Mouse (Mus musculus): ENCODE results near the gene Zfp260. TPM values are rescaled to one million over a fixed set of nuclear protein-coding genes. Genes with fewer than 3 reads are reported as not detected.

The Zfp260 gene
- total and polyA plus RNA-seq, 2 experiments from 2014 or later, result 51.2 to 81.0 TPM

DNA sequence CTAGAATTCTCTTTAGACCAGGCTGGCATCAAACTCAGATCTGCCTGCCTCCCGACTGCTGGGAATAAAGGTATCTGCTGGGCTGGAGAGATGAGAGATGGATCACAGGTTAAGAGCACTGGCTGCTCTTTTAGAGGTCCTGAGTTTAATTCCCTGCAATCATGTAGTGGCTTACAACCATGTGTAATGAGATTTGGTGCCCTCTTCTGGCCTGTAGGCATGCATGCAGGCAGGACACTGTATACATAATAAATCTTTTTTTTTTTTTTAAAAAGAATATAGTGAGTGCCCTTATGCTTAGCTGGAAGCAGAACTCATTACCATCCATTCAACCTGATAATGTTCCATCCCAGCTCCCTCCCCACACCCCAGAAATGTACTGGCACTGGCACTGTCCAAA, 59.5 kb downstream of the Zfp260 start:
- WGBS, result 100% methylated on average over 1 of the region's 1 CpGs
- Histone ChIP-seq H3K4me1 (ENCODE audit: insufficient read depth) (no peaks in the 10 kb centered on the region), H3K36me3 (ENCODE audit: insufficient read depth) (peaks cover 20% of the 10 kb centered on the region), H3K9me3 (ENCODE audit: low read length) (peaks cover 50% of the 10 kb centered on the region), H3K9ac (no peak overlapping the region), H3K4me2 (ENCODE audit: low read depth) (no peak overlapping the region), H3K27ac (ENCODE audit: low read depth, low read length) (no peak overlapping the region), H3K4me3 (ENCODE audit: low read depth, low read length) (no peak overlapping the region), H3K27me3 (ENCODE audit: insufficient read depth, low read length) (no peaks in the 10 kb centered on the region)
- no peak for ATAC-seq
- no peak for DNase-seq
- TF ChIP-seq CTCF (IDR thresholded peaks at IDR 0.05; ENCODE audit: low read depth), result no peak

DNA sequence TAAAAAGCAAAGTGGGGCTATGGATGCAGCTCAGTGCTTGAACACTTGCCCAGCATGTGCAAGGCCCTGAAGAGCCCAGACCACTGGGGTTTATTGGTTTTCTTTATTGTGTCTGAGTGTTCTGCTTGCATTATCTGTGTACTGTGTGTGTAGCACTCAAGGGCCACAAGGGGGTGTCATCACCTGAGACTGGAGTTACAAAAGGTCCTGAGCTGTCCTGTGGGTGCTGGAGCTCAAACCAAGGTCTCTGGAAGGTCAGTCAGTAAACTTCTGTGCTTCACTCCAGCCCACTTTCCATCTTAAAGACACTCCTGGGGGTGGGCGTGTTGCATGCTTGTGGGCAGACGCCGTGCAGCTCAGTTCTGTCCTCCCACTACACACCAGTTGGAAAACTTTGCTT, 60.9 kb downstream of the Zfp260 start:
- Histone ChIP-seq H3K4me2 (ENCODE audit: low read depth) (no peak overlapping the region), H3K4me3 (ENCODE audit: low read depth, low read length) (no peak overlapping the region), H3K36me3 (ENCODE audit: insufficient read depth) (peaks cover 32% of the 10 kb centered on the region), H3K9me3 (ENCODE audit: low read length) (peaks cover 37% of the 10 kb centered on the region), H3K27ac (ENCODE audit: low read depth, low read length) (no peak overlapping the region), H3K9ac (no peak overlapping the region), H3K4me1 (ENCODE audit: insufficient read depth) (no peaks in the 10 kb centered on the region), H3K27me3 (ENCODE audit: insufficient read depth, low read length) (no peaks in the 10 kb centered on the region)
- no peak for TF ChIP-seq CTCF (IDR thresholded peaks at IDR 0.05; ENCODE audit: low read depth)
- 98% methylated on average over 3 of the region's 3 CpGs for WGBS
- DNase-seq (no peak), ATAC-seq (no peak)

Small RNA genes lying within 50 kb of the gene (microRNA-seq; reads per million reads assigned to microRNA genes)
- 0 reads per million in 2 experiments for gene Gm23368

Other genes with a start within 250 kb of the Zfp260 start
- 12.7 and 18.3 TPM in 2 replicates for gene Zfp940, start 241.1 kb upstream of the Zfp260 start, total RNA-seq (2014; rRNA removed)
- gene Zfp940, start 241.1 kb upstream of the Zfp260 start, polyA plus RNA-seq (2015; fragmentation: Nextera tagmentation; extraction: Ambion mirVana), result 8.8 and 12.4 TPM in 2 replicates
- 26.9 and 27.1 TPM in 2 replicates for gene Zfp420, start 234.8 kb upstream of the Zfp260 start, total RNA-seq (2014; rRNA removed)
- 9.9 and 15.5 TPM in 2 replicates for gene Zfp420, start 234.8 kb upstream of the Zfp260 start, polyA plus RNA-seq (2015; fragmentation: Nextera tagmentation; extraction: Ambion mirVana)
- 19.5 and 20.3 TPM in 2 replicates for gene Zfp27, start 188.2 kb upstream of the Zfp260 start, total RNA-seq (2014; rRNA removed)
- gene Zfp27, start 188.2 kb upstream of the Zfp260 start, polyA plus RNA-seq (2015; fragmentation: Nextera tagmentation; extraction: Ambion mirVana), result 8.0 and 9.4 TPM in 2 replicates
- 9.5 and 11.5 TPM in 2 replicates for gene Zfp383, start 186.6 kb upstream of the Zfp260 start, total RNA-seq (2014; rRNA removed)
- 3.0 and 3.9 TPM in 2 replicates for gene Zfp383, start 186.6 kb upstream of the Zfp260 start, polyA plus RNA-seq (2015; fragmentation: Nextera tagmentation; extraction: Ambion mirVana)
- gene Zfp74, start 140.7 kb upstream of the Zfp260 start, total RNA-seq (2014; rRNA removed), result 11.9 and 14.4 TPM in 2 replicates
- gene Zfp74, start 140.7 kb upstream of the Zfp260 start, polyA plus RNA-seq (2015; fragmentation: Nextera tagmentation; extraction: Ambion mirVana), result 6.6 and 15.8 TPM in 2 replicates
- gene Zfp568, start 110.8 kb upstream of the Zfp260 start, total RNA-seq (2014; rRNA removed), result 5.9 and 7.3 TPM in 2 replicates
- 0.72 and 2.1 TPM in 2 replicates for gene Zfp568, start 110.8 kb upstream of the Zfp260 start, polyA plus RNA-seq (2015; fragmentation: Nextera tagmentation; extraction: Ambion mirVana)
- 13.2 and 15.2 TPM in 2 replicates for gene Zfp14, start 43.4 kb upstream of the Zfp260 start, total RNA-seq (2014; rRNA removed)
- 5.3 and 6.9 TPM in 2 replicates for gene Zfp14, start 43.4 kb upstream of the Zfp260 start, polyA plus RNA-seq (2015; fragmentation: Nextera tagmentation; extraction: Ambion mirVana)
- gene Zfp82, start 21.9 kb upstream of the Zfp260 start, total RNA-seq (2014; rRNA removed), result 8.0 and 11.0 TPM in 2 replicates
- 5.9 and 7.3 TPM in 2 replicates for gene Zfp82, start 21.9 kb upstream of the Zfp260 start, polyA plus RNA-seq (2015; fragmentation: Nextera tagmentation; extraction: Ambion mirVana)
- gene Gm26920, start 4.4 kb upstream of the Zfp260 start, total RNA-seq (2014; rRNA removed), result 1.0 TPM in 1 of 2 replicates, not detected in the other
- gene Gm26920, start 4.4 kb upstream of the Zfp260 start, polyA plus RNA-seq (2015; fragmentation: Nextera tagmentation; extraction: Ambion mirVana), result 0.38 and 1.1 TPM in 2 replicates
- 3.6 and 5.0 TPM in 2 replicates for gene Zfp566, start 4.2 kb upstream of the Zfp260 start, total RNA-seq (2014; rRNA removed)
- 15.6 and 19.6 TPM in 2 replicates for gene Zfp566, start 4.2 kb upstream of the Zfp260 start, polyA plus RNA-seq (2015; fragmentation: Nextera tagmentation; extraction: Ambion mirVana)
- gene Zfp382, start 27.2 kb downstream of the Zfp260 start, total RNA-seq (2014; rRNA removed), result 12.3 and 25.3 TPM in 2 replicates
- gene Zfp382, start 27.2 kb downstream of the Zfp260 start, polyA plus RNA-seq (2015; fragmentation: Nextera tagmentation; extraction: Ambion mirVana), result 7.8 and 15.5 TPM in 2 replicates
- gene Zfp146, start 75.0 kb downstream of the Zfp260 start, total RNA-seq (2014; rRNA removed), result 72.9 and 87.3 TPM in 2 replicates
- gene Zfp146, start 75.0 kb downstream of the Zfp260 start, polyA plus RNA-seq (2015; fragmentation: Nextera tagmentation; extraction: Ambion mirVana), result 6.6 and 8.7 TPM in 2 replicates
- 1.4 and 1.9 TPM in 2 replicates for gene Cox7a1, start 89.4 kb downstream of the Zfp260 start, total RNA-seq (2014; rRNA removed)
- 4.3 and 4.9 TPM in 2 replicates for gene Cox7a1, start 89.4 kb downstream of the Zfp260 start, polyA plus RNA-seq (2015; fragmentation: Nextera tagmentation; extraction: Ambion mirVana)
- gene Capns1, start 104.0 kb downstream of the Zfp260 start, total RNA-seq (2014; rRNA removed), result 162 and 176 TPM in 2 replicates
- gene Capns1, start 104.0 kb downstream of the Zfp260 start, polyA plus RNA-seq (2015; fragmentation: Nextera tagmentation; extraction: Ambion mirVana), result 59.3 and 65.9 TPM in 2 replicates
- 71.0 and 80.9 TPM in 2 replicates for gene Polr2i, start 137.2 kb downstream of the Zfp260 start, total RNA-seq (2014; rRNA removed)
- gene Polr2i, start 137.2 kb downstream of the Zfp260 start, polyA plus RNA-seq (2015; fragmentation: Nextera tagmentation; extraction: Ambion mirVana), result 186 and 247 TPM in 2 replicates
- 151 and 204 TPM in 2 replicates for gene Tbcb, start 137.5 kb downstream of the Zfp260 start, total RNA-seq (2014; rRNA removed)
- gene Tbcb, start 137.5 kb downstream of the Zfp260 start, polyA plus RNA-seq (2015; fragmentation: Nextera tagmentation; extraction: Ambion mirVana), result 475 and 558 TPM in 2 replicates
- gene Ovol3, start 140.9 kb downstream of the Zfp260 start, total RNA-seq (2014; rRNA removed), result not detected in 2 replicates
- gene Ovol3, start 140.9 kb downstream of the Zfp260 start, polyA plus RNA-seq (2015; fragmentation: Nextera tagmentation; extraction: Ambion mirVana), result not detected in 2 replicates
- gene Thap8, start 185.3 kb downstream of the Zfp260 start, total RNA-seq (2014; rRNA removed), result 0.52 TPM in 1 of 2 replicates, not detected in the other
- gene Thap8, start 185.3 kb downstream of the Zfp260 start, polyA plus RNA-seq (2015; fragmentation: Nextera tagmentation; extraction: Ambion mirVana), result 0.45 TPM in 2 replicates
- gene Wdr62, start 185.6 kb downstream of the Zfp260 start, total RNA-seq (2014; rRNA removed), result 2.0 and 3.2 TPM in 2 replicates
- 2.7 and 2.9 TPM in 2 replicates for gene Wdr62, start 185.6 kb downstream of the Zfp260 start, polyA plus RNA-seq (2015; fragmentation: Nextera tagmentation; extraction: Ambion mirVana)
- 105 and 108 TPM in 2 replicates for gene Clip3, start 197.0 kb downstream of the Zfp260 start, total RNA-seq (2014; rRNA removed)
- 178 and 186 TPM in 2 replicates for gene Clip3, start 197.0 kb downstream of the Zfp260 start, polyA plus RNA-seq (2015; fragmentation: Nextera tagmentation; extraction: Ambion mirVana)
- 70.5 and 74.1 TPM in 2 replicates for gene Alkbh6, start 213.9 kb downstream of the Zfp260 start, total RNA-seq (2014; rRNA removed)
- gene Alkbh6, start 213.9 kb downstream of the Zfp260 start, polyA plus RNA-seq (2015; fragmentation: Nextera tagmentation; extraction: Ambion mirVana), result 117 and 127 TPM in 2 replicates
- gene Syne4, start 220.0 kb downstream of the Zfp260 start, total RNA-seq (2014; rRNA removed), result 5.2 and 6.5 TPM in 2 replicates
- gene Syne4, start 220.0 kb downstream of the Zfp260 start, polyA plus RNA-seq (2015; fragmentation: Nextera tagmentation; extraction: Ambion mirVana), result 1.8 and 4.5 TPM in 2 replicates
- gene E130208F15Rik, start 227.0 kb downstream of the Zfp260 start, total RNA-seq (2014; rRNA removed), result 0.52 TPM in 1 of 2 replicates, not detected in the other
- 0.31 TPM in 1 of 2 replicates, not detected in the other for gene E130208F15Rik, start 227.0 kb downstream of the Zfp260 start, polyA plus RNA-seq (2015; fragmentation: Nextera tagmentation; extraction: Ambion mirVana)
- 9.8 and 14.6 TPM in 2 replicates for gene Sdhaf1, start 229.1 kb downstream of the Zfp260 start, total RNA-seq (2014; rRNA removed)
- gene Sdhaf1, start 229.1 kb downstream of the Zfp260 start, polyA plus RNA-seq (2015; fragmentation: Nextera tagmentation; extraction: Ambion mirVana), result 18.4 and 20.7 TPM in 2 replicates

All from forebrain, postnatal 0 days (tissue).